Mouse (Mus musculus) stomach, embryonic 15.5 days (tissue): ENCODE measurements at regions not wholly inside any gene's neighbourhood (a gene's known extent, or its start where the extent isn't known, plus 50 kb on each side); places are given as distances from the start of the nearest gene placed in this dataset.

Source experiments
- ATAC-seq: fragments of 200-750 bp; cut with Nextera tagmentation; 2 replicates; pipeline ENCODE4 v1.8.0; 2017; ENCODE audit warnings: low read depth, moderate number of reproducible peaks, moderate TSS enrichment; ENCODE audit not compliant: insufficient read depth, low FRiP score
- H3K27ac ChIP-seq: fragments of 300-500 bp; sonication (generic); 2 replicates; pipeline ENCODE4 v1.5.1; 2015; ENCODE audit warnings: mild to moderate bottlenecking, inconsistent platforms
- H3K27me3 ChIP-seq: fragments of 300-500 bp; sonication (generic); replicated peaks from 2 replicates; pipeline ENCODE4 v1.6.1; 2015; ENCODE audit warnings: inconsistent platforms
- H3K36me3 ChIP-seq: fragments of 300-500 bp; sonication (generic); 2 replicates; pipeline ENCODE4 v1.6.1; 2015; ENCODE audit warnings: inconsistent platforms
- H3K4me1 ChIP-seq: fragments of 300-500 bp; sonication (generic); 2 replicates; pipeline ENCODE4 v1.6.1; 2015; ENCODE audit warnings: inconsistent platforms
- H3K4me2 ChIP-seq: fragments of 300-500 bp; sonication (generic); 2 replicates; pipeline ENCODE4 v1.6.1; 2015; ENCODE audit warnings: mild to moderate bottlenecking, inconsistent platforms
- H3K4me3 ChIP-seq: fragments of 300-500 bp; sonication (generic); replicated peaks from 2 replicates; pipeline ENCODE4 v1.5.1; 2015; ENCODE audit warnings: inconsistent platforms
- H3K9ac ChIP-seq: fragments of 300-500 bp; sonication (generic); 2 replicates; pipeline ENCODE4 v1.6.1; 2015; ENCODE audit warnings: inconsistent platforms
- H3K9me3 ChIP-seq: fragments of 300-500 bp; sonication (generic); 2 replicates; pipeline ENCODE4 v1.6.1; 2016; ENCODE audit warnings: inconsistent platforms
- WGBS: fragments of 180-500 bp; shearing (Covaris S2); methylation state at CpG from one replicate; pipeline ENCODE4 v1.1.7; 2015; 5-methylcytosine and 5-hydroxymethylcytosine counted together

DNA sequence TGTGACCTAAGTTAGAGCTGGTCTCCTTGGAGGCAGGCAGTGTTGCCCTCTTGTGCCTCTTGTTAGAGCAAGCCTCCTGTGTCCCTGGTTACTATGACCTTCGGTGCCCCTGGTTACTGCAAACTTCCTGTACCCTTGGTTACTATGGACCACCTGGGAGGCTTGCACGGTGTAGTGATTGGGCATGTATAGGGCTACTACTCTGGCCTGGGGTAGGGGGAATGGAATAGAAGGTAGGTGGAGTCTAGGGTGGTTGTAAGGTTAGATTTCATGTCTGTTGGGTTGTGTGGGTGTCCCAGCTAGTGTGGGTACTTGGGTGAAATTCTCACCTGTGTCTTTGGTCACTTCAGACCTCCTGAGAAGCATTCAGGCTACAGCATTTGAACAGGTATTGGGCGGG is 141.7 kb upstream of the Wdr75 start:
- Histone ChIP-seq H3K4me3 (no peak overlapping the region), H3K9me3 (no peaks in the 10 kb centered on the region), H3K36me3 (no peaks in the 10 kb centered on the region), H3K9ac (no peak overlapping the region), H3K27me3 (no peaks in the 10 kb centered on the region), H3K4me1 (no peaks in the 10 kb centered on the region), H3K27ac (no peak overlapping the region), H3K4me2 (no peak overlapping the region)
- WGBS = 86% methylated on average over 3 of the region's 3 CpGs
- ATAC-seq = no peak

DNA sequence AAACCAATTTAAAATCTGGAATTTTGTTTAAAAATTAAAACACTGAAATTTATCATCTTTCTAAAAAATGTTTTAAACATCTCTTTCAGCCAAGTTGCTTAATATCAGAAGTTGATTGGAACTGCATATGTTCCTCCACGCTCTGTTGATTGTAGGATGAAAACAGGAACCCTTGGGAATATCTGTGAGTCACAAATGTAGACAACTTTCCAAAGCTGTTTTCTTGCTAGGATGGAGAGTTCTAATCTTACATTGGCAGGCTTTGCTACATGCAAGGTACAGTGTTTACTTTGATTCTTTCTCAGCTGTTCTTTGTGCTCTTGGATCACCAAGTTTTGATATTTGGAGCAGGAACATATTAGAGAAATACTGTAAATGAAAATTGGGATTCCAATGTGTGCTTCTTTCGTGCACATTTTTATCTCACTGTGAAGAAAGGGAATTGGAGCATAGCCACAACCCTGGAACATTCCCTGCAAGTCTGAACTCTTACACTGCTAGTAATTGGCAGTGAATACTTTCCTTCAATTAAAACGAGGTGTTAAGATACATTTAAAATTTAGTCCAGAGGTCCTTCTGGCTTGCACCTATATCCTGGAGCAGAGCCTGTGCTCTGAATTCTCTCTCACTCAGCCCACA is 131.0 kb upstream of the Wdr75 start:
- H3K9me3 ChIP-seq = no peaks in the 10 kb centered on the region
- no peak overlapping the region for H3K4me3 ChIP-seq
- H3K27me3 ChIP-seq = no peaks in the 10 kb centered on the region
- no peak for ATAC-seq
- no peaks in the 10 kb centered on the region for H3K36me3 ChIP-seq
- H3K9ac ChIP-seq = no peak overlapping the region
- no peak overlapping the region for H3K27ac ChIP-seq
- WGBS = 66% methylated on average over 3 of the region's 3 CpGs
- H3K4me2 ChIP-seq = no peak overlapping the region
- no peaks in the 10 kb centered on the region for H3K4me1 ChIP-seq

DNA sequence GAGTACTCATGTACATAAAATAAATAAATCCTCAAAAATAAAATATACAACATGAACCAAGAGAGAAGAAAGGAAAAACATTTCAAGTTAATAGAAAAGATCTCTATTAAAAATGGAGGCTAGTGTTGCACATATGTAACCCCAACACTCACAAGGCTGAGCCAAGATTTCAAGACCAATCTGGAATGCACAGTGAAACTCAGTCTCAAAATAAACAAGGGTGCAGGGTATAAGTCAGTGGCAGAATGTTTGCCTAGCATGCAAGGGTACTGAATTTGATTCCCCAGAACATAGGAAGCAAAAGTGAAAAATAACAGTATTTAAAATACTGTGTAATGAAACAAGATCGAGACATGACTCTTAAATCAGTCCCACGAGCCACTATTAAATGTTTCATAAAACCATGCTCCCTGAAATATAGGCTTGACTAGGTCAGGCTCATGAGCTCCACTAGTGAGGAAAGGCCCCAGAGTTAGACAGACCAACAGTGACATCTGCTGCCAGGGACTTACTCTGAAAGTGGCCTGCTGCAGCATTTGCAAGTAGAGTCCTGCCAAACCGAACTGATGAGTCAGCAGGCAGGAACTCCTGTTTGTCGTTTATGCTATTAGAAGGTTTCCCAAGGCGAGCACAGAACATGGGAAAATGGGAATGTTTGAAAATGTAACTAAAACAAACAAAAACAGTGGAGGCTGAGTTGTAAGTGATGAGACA is 122.4 kb upstream of the Wdr75 start:
- H3K4me2 ChIP-seq = no peak overlapping the region
- H3K9ac ChIP-seq = no peak overlapping the region
- H3K4me1 ChIP-seq = no peaks in the 10 kb centered on the region
- no peaks in the 10 kb centered on the region for H3K36me3 ChIP-seq
- peak; percentile 76; the same call in 1 of the 2 replicates for ATAC-seq
- peak overlapping the region; percentile 54; the same call in 1 of the 2 replicates for H3K27ac ChIP-seq
- 24% methylated on average over 5 of the region's 5 CpGs for WGBS
- no peak overlapping the region for H3K4me3 ChIP-seq
- H3K9me3 ChIP-seq = no peaks in the 10 kb centered on the region
- H3K27me3 ChIP-seq = no peaks in the 10 kb centered on the region

DNA sequence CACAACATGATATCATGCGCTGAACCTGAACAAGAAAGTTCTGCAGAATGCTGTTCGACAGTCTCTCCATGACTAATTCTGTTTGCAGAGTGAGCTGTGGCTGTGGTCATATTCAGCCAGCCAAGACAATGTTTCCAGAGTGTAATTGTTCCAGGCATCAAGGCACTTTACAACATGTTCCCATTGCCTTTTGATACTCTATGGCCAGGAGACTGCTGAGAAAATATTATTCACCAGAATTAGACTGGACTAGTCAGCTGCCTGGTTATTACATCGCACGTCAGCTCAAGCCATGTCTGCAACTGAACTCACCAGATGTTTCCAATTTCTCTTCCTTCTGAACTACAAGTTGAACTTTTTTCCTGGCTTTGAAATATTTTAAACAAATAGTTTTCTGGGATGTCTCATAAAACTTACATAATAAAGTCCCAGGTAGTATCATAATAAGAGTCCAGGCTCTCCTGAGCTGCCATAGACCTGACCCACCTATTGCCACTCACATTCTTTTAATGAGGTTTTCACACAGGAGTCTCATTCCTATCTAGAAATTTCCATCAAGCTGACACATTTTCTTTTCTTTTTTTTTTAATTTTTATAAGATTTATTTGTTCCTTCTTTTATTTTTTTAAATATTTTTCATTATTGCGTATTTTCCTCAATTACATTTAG is 119.1 kb upstream of the Wdr75 start:
- H3K27ac ChIP-seq = peak overlapping the region; percentile 48; the same call in 1 of the 2 replicates
- H3K9ac ChIP-seq = no peak overlapping the region
- no peak for ATAC-seq
- H3K9me3 ChIP-seq = no peaks in the 10 kb centered on the region
- H3K4me2 ChIP-seq = no peak overlapping the region
- H3K36me3 ChIP-seq = no peaks in the 10 kb centered on the region
- no peaks in the 10 kb centered on the region for H3K27me3 ChIP-seq
- H3K4me1 ChIP-seq = no peaks in the 10 kb centered on the region
- no peak overlapping the region for H3K4me3 ChIP-seq
- WGBS = 56% methylated on average over 5 of the region's 5 CpGs

DNA sequence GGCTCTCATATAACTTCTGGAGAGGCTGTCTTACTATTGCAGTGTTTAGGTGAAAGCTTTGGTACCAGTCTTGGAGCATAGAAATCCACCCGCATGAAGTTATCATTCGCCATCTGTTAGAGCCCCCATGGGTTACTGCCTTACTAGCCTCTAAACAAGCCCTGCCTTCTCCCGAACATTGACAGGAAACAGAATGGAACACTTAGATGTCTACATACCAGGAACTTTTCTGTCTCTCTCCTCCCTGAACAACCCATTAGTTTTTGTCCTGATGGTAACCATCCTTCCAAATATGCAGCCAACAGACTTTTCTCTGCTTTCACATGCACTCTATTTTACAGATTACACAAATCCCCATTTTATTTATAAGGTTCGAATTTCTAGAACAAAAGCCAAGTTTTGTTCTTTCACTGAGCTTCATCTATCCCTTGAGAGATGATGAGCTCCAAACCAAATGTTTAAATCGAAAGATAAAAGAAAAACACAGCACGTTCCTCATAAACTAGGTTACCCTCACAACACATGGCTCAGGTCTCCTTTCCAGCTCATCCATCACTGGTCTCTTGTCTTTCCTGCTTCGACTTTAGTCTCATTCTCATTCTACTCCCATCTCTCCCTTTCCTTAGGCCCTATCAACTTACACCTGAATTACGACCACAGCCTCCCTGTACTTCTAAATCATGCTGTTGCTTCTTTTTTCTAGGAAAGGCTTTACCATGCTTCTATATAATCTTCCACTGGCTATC is 114.8 kb upstream of the Wdr75 start:
- Histone ChIP-seq H3K27ac (peak overlapping the region; percentile 59; the same call in 1 of the 2 replicates), H3K27me3 (no peaks in the 10 kb centered on the region), H3K9ac (no peak overlapping the region), H3K36me3 (no peaks in the 10 kb centered on the region), H3K9me3 (no peaks in the 10 kb centered on the region), H3K4me2 (no peak overlapping the region), H3K4me1 (no peaks in the 10 kb centered on the region), H3K4me3 (no peak overlapping the region)
- 57% methylated on average over 8 of the region's 8 CpGs for WGBS
- ATAC-seq = no peak

DNA sequence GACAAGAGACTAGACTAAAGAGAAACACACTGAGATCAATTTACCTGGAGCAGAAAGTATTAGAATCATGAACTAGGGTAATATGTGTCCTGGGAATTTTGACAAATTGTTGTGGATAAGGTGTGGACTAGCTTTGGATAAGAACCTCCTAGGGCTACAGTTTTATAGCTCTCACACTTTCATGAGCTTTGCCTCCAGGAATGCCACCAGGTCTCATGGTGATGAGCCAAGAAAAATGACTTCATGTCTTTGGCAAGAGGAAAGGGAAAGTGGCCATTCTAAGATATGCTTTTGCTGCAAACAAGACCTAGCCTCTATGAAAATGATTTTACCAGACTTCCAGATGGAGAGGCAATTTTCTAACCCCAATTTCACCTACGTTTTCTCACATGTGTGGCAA is 94.1 kb upstream of the Wdr75 start:
- H3K4me2 ChIP-seq = no peak overlapping the region
- H3K4me3 ChIP-seq = no peak overlapping the region
- ATAC-seq = no peak
- H3K4me1 ChIP-seq = no peaks in the 10 kb centered on the region
- no peak overlapping the region for H3K9ac ChIP-seq
- H3K36me3 ChIP-seq = no peaks in the 10 kb centered on the region
- WGBS = 39% methylated on average over 1 of the region's 1 CpGs
- H3K27me3 ChIP-seq = no peaks in the 10 kb centered on the region
- H3K27ac ChIP-seq = peak overlapping the region; percentile 21; the same call in 1 of the 2 replicates
- H3K9me3 ChIP-seq = no peaks in the 10 kb centered on the region

DNA sequence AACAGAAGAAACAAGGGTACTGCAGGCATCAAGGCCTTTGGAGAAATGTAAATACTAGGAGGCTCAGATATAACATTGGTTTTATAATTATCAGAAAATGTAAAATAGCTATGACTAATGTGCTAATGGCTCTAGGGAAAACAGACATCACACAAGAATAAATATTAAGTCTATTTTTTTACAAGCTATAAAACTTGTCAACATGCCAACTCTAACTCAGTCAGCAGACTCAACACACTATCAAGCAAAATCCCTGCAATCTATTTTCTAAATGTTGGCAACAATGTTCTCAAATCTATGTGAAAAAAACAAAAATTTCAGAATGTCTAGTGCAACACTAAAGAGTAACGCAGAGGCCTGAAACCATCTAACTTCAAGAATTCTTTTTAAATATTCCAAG is 93.5 kb upstream of the Wdr75 start:
- Histone ChIP-seq H3K9me3 (no peaks in the 10 kb centered on the region), H3K27ac (0 out of 2 replicates have a peak overlapping the region, but pooled peaks have one; percentile 21), H3K9ac (no peak overlapping the region), H3K27me3 (no peaks in the 10 kb centered on the region), H3K4me2 (no peak overlapping the region), H3K4me3 (no peak overlapping the region), H3K4me1 (no peaks in the 10 kb centered on the region), H3K36me3 (no peaks in the 10 kb centered on the region)
- whole genome bisulfite sequencing = 68% methylated on average over 1 of the region's 1 CpGs
- no peak for ATAC-seq

DNA sequence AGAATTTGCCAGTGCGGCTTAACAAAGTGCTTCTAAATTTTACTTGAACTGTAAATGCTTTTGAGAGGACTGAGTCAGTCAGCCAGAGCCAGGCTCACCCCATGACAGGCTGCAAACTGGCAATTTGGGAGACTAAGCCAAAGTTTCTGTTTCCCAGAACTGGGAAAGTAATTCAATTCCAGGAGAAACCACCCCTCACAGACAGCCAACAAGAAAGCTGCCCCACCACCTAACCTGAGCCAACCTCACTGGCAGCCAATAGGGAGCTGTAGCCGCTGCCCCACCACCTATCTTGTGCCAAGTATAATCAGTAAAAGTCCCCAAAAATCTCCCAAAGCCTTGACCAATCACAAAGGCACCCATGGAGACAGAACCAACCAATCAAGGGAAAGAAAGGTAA is 71.6 kb upstream of the Wdr75 start:
- 84% methylated on average over 2 of the region's 2 CpGs for WGBS

DNA sequence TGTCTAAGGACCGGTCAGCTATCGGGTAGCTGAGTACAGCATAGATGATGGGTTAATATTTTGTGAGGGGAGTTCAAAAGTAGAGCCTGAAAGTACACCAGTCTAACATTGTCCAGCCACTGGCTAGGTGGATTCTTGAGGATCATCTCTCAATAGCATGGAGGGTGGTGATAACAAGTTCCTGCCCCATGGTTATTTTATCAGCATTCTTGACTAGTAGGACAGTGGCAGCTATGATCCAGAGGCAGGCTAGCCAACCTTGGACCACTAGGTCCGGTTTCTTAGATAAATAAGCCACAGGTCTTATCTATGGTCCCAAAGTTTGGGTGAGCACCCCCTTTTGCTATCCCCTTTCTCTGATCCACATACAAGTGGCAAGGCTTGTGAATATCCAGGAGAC is 62.0 kb upstream of the Wdr75 start:
- H3K27ac ChIP-seq = no peak overlapping the region
- H3K4me1 ChIP-seq = no peaks in the 10 kb centered on the region
- H3K36me3 ChIP-seq = no peaks in the 10 kb centered on the region
- 89% methylated on average over 3 of the region's 3 CpGs for WGBS
- H3K9ac ChIP-seq = no peak overlapping the region
- H3K4me3 ChIP-seq = no peak overlapping the region
- H3K9me3 ChIP-seq = no peaks in the 10 kb centered on the region
- no peak for ATAC-seq
- H3K4me2 ChIP-seq = no peak overlapping the region
- H3K27me3 ChIP-seq = no peaks in the 10 kb centered on the region

More for the DNA sequence above, 71.6 kb upstream of the Wdr75 start:
- Histone ChIP-seq H3K27me3 (no peaks in the 10 kb centered on the region), H3K4me2 (no peak overlapping the region), H3K27ac (no peak overlapping the region), H3K4me1 (no peaks in the 10 kb centered on the region), H3K9me3 (no peaks in the 10 kb centered on the region), H3K36me3 (no peaks in the 10 kb centered on the region), H3K9ac (no peak overlapping the region), H3K4me3 (no peak overlapping the region)
- ATAC-seq = no peak

DNA sequence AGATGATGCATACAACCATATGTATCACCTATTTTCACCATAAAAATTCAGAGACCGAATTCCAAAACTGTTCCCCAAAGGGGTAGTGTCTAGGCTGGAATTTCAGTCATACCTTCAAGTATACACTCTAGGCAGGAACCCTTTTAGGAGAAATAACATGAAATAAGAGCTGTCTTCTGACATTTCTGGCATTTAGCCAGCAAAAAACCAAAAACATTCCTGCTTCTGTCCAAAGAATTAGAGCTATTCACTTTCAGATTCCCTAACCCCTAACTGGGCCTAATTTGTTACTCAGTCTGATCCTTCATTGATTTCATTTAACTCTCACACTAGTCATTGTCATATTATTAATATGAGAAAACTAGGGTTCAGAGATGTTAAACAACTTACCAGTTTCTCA is 49.8 kb upstream of the Wdr75 start:
- Histone ChIP-seq H3K9ac (no peak overlapping the region), H3K9me3 (peaks cover 2% of the 10 kb centered on the region; the same call in 1 of the 2 replicates), H3K4me3 (no peak overlapping the region), H3K27me3 (no peaks in the 10 kb centered on the region), H3K4me1 (no peaks in the 10 kb centered on the region), H3K27ac (no peak overlapping the region), H3K36me3 (no peaks in the 10 kb centered on the region), H3K4me2 (no peak overlapping the region)
- no peak for ATAC-seq
- WGBS = 84% methylated on average over 1 of the region's 1 CpGs
